Mouse (Mus musculus): ENCODE data around the gene Pygl.

The Pygl gene

DNA sequence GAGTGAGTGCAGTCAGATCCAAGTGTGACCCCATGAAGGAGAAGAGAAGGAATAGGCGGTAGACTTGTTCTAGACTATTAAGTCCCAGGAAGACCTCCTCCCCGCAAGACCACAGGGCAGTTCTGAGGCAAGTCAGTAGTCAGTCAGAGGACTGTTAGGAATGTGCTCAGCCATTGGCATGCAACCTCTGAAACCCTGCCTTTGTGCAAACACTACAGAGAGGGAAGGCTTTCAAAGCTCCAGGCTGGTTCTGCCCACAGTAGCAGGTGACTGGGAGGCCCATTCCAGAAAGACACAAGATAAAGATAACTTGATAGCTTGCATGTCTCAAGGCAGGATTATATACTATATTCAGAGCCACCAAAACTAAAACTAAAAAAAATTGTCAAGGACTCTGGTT, at the start of gene Pygl:
Gene Pygl (minus strand): TSS at position 195 of the 400 bp plus-strand sequence.
- no peak for DNase-seq (ENCODE audit: low spot score in 2 of 2)

DNA sequence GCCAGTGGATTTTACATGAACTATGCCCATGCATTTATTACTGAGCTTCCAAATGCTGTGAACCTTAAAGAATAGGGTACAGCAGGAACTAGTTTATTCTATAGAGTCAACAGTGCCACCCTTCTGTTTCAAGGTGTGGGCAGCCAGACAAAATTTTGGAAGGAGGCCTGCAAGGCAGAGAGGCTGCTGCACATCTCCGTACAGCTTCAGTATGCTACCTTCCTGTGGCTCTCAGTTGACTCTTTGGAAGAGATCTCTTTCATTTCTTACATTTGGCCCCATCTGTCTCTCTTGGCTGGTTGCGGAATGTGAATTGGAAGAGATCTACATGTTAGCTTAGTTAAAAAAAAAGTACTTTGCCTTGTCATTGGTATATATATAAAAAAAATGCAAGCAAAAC, 49.6 kb upstream of the Pygl start:
- DNase-seq (ENCODE audit: low spot score in 2 of 2) = peak in 1 of 2 experiments; percentile 14

- peak in 1 of 2 experiments; percentile 19 for DNase-seq (ENCODE audit: low spot score in 2 of 2)
Measured at GRCm38 (mm10) chr12:70280381-70280780, 49.1 kb upstream of the Pygl start.

- peak; percentile 16 to 21 for DNase-seq (ENCODE audit: low spot score in 2 of 2)
Measured at GRCm38 (mm10) chr12:70277071-70277939, 46.0 kb upstream of the Pygl start.

DNA sequence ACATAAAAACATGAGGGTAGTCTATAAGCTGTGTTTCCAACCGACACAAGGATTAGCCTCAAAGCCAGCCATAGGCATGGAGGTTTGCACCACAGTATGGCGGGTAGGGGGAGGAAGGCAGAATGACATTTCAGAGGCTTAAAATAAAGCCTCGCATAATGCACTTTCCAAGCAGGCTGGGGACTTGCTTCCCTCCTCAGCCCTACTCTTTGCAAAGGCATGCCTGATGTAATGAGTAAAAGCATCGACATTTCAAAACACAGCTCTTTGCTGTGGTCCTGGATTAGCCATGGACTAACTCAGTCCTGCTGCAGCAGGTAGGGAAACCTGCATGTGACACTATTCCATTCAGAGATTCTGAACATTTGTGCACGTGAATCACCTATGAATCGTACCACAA, 38.4 kb upstream of the Pygl start:
- no peak for DNase-seq (ENCODE audit: low spot score in 2 of 2)

GRCm38 (mm10) chr12:70267314-70267713, 36.0 kb upstream of the Pygl start:
- DNase-seq (ENCODE audit: low spot score in 2 of 2) = no peak

GRCm38 (mm10) chr12:70266494-70266931, 35.2 kb upstream of the Pygl start:
- DNase-seq (ENCODE audit: low spot score in 2 of 2) = no peak

GRCm38 (mm10) chr12:70263721-70264120, 32.4 kb upstream of the Pygl start:
- no peak for DNase-seq (ENCODE audit: low spot score in 2 of 2)

GRCm38 (mm10) chr12:70262271-70262953, 31.1 kb upstream of the Pygl start:
- DNase-seq (ENCODE audit: low spot score in 2 of 2) = peak; percentile 54 to 69

DNA sequence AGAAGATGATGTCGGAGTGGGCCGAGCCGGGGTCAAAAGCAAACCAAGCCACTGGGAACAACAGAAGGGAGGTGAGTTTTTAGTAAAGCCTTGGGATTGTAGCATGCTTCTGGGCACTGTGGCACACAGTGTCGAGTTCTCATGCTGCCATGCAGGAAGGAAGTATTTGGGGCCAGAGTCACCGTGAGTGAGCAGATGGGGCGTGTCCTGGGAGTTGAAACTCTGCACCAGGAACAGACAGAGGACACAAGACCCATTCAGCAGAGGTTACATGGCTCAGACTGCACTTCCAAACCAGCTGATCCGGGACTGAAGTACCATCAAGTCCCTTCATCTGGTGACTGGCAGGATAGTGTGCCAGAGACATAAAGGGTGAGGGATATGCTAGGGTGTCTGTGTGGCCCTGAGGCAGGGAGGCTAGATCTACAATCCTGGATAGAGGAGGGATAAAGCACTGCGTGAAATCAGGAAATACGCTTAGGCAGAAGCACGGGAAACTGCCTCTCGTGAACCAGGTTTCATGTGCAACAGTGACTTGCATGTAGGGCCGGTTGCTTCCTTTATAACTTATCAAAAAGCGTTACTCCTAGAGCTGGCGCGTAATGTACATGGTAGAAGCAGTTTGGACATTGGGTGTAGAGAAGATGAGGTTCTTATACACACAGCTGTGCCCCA, 20.1 kb upstream of the Pygl start:
- no peak for DNase-seq (ENCODE audit: low spot score in 2 of 2)

DNA sequence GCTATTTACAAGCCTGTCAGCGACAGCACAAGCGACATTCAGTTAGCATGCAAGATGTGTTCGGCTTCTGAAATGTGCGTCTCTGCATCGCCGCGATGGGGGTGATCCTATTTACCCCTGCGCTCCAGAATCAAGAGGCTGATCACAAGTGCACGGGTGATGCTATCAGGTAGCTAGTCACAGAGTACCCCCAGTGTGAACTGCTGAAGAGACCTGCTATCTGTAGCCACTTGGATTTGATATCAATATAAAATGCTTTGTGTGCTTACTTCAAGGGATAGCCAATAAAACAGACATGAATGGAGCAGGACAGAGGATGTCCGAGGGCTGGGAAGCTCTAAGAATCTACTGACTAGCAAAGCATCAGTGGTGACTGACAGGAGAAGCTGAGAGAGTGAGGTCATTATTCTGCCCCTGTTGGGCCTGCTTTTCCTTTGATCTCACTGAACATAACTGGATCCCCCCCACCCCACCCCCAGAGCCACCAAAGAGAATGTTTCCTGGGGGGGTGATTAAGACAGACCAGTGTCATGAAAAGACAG, 18.4 kb upstream of the Pygl start:
- DNase-seq (ENCODE audit: low spot score in 2 of 2) = no peak

GRCm38 (mm10) chr12:70247683-70248474, 16.6 kb upstream of the Pygl start:
- no peak for DNase-seq (ENCODE audit: low spot score in 2 of 2)

GRCm38 (mm10) chr12:70242550-70242949, 11.3 kb upstream of the Pygl start:
- DNase-seq (ENCODE audit: low spot score in 2 of 2) = peak in 1 of 2 experiments; percentile 57

- DNase-seq (ENCODE audit: low spot score in 2 of 2) = peak in 1 of 2 experiments; percentile 21
Measured at GRCm38 (mm10) chr12:70239741-70240140, 8.5 kb upstream of the Pygl start.

DNA sequence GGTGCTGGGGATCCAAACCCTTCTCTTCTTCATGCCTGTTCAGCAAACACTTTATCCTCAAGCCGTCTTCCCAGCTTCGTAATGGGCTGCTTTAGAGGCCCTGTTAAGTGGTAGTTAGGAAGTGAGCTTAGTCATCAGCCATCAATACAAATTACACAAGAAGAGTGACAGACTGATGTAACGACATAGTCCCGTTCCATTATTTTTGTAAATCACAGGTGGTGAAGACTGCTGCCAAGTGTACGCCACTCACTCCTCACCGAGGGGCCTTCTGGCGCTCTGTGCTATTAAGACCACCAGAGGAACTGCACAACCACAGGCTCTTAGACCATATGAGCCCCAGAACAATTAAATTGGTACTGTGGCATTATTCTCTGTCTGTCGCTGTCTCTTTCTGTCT, 7.3 kb upstream of the Pygl start:
- no peak for DNase-seq (ENCODE audit: low spot score in 2 of 2)

DNA sequence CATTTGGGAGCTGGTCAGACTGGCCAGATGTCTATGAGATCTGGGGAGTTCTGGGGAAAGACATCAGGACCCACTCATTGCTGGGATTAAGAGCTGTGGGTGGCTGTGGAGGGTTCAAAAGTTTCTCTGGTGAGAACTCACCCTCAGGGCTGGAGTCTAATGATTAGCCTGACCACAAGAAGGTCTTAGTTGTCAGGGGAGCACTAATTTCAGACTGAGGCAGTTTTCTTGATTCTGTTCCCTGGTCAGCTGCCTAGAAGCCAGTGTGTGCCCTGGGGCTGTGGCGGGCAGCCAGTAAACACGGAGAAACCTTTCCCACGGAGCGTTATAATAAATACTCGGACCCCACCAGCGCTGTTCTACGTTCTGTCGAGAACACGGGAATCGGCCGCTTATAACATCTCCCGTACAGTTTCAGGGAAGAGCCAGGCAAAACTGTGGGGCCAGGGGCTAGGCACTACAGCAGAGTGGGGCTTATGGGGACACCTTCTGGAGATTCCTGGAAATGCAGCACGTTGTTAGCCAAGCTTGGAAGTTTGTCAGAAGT, 3.7 kb upstream of the Pygl start:
- peak; percentile 76 to 84 for DNase-seq (ENCODE audit: low spot score in 2 of 2)

GRCm38 (mm10) chr12:70234411-70234810, 3.1 kb upstream of the Pygl start:
- peak in 1 of 2 experiments; percentile 66 for DNase-seq (ENCODE audit: low spot score in 2 of 2)

GRCm38 (mm10) chr12:70233637-70234315, 2.5 kb upstream of the Pygl start:
- no peak for DNase-seq (ENCODE audit: low spot score in 2 of 2)

- DNase-seq (ENCODE audit: low spot score in 2 of 2) = no peak
Measured at GRCm38 (mm10) chr12:70232020-70232544, 794 bp upstream of the Pygl start.

- no peak for DNase-seq (ENCODE audit: low spot score in 2 of 2)
Measured at GRCm38 (mm10) chr12:70228155-70228554, 3.1 kb downstream of the Pygl start.
